Mouse (Mus musculus) embryonic facial prominence, embryonic 15.5 days (tissue): ENCODE data around the gene Cplx2. TPM values are rescaled to one million over a fixed set of nuclear protein-coding genes. Genes with fewer than 3 reads are reported as not detected.

Experiments used
- ATAC-seq: fragments of 200-750 bp; cut with Nextera tagmentation; 2 replicates; pipeline ENCODE4 v1.8.0; 2017; ENCODE audit warnings: low read depth, moderate TSS enrichment; ENCODE audit not compliant: insufficient number of reproducible peaks, low FRiP score, low TSS enrichment
- H3K27ac ChIP-seq: fragments of 300-500 bp; sonication (generic); replicated peaks from 2 replicates; pipeline ENCODE4 v1.5.1; 2015; ENCODE audit warnings: mild to moderate bottlenecking, inconsistent platforms
- H3K27me3 ChIP-seq: fragments of 300-500 bp; sonication (generic); 2 replicates; pipeline ENCODE4 v1.6.1; 2015; ENCODE audit warnings: inconsistent platforms
- H3K36me3 ChIP-seq: fragments of 300-500 bp; sonication (generic); 2 replicates; pipeline ENCODE4 v1.6.1; 2015; ENCODE audit warnings: mild to moderate bottlenecking, inconsistent platforms
- H3K4me1 ChIP-seq: fragments of 300-500 bp; sonication (generic); 2 replicates; pipeline ENCODE4 v1.6.1; 2015; ENCODE audit warnings: inconsistent platforms
- H3K4me2 ChIP-seq: fragments of 300-500 bp; sonication (generic); replicated peaks from 2 replicates; pipeline ENCODE4 v1.6.1; 2015; ENCODE audit warnings: mild to moderate bottlenecking, inconsistent platforms
- H3K4me3 ChIP-seq: fragments of 300-500 bp; sonication (generic); replicated peaks from 2 replicates; pipeline ENCODE4 v1.5.1; 2015; ENCODE audit warnings: mild to moderate bottlenecking, inconsistent platforms
- H3K9ac ChIP-seq: fragments of 300-500 bp; sonication (generic); 2 replicates; pipeline ENCODE4 v1.6.1; 2015; ENCODE audit warnings: inconsistent platforms
- H3K9me3 ChIP-seq: fragments of 300-500 bp; sonication (generic); replicated peaks from 2 replicates; pipeline ENCODE4 v1.6.1; 2016; ENCODE audit warnings: inconsistent platforms
- WGBS: fragments of 180-500 bp; shearing (Covaris S2); methylation state at CpG from one replicate; pipeline ENCODE4 v1.1.7; 2015; 5-methylcytosine and 5-hydroxymethylcytosine counted together
- polyA plus RNA-seq: library from polyadenylated mRNA; unstranded; fragments of >200 nt; fragmentation: Nextera tagmentation; extraction: Ambion mirVana; gene quantifications from 2 replicates; pipeline ENCODE4 v1.2.1, GENCODE M21; 2015

The Cplx2 gene
- polyA plus RNA-seq, 1 experiment from 2014 or later, result 7.7 TPM

DNA sequence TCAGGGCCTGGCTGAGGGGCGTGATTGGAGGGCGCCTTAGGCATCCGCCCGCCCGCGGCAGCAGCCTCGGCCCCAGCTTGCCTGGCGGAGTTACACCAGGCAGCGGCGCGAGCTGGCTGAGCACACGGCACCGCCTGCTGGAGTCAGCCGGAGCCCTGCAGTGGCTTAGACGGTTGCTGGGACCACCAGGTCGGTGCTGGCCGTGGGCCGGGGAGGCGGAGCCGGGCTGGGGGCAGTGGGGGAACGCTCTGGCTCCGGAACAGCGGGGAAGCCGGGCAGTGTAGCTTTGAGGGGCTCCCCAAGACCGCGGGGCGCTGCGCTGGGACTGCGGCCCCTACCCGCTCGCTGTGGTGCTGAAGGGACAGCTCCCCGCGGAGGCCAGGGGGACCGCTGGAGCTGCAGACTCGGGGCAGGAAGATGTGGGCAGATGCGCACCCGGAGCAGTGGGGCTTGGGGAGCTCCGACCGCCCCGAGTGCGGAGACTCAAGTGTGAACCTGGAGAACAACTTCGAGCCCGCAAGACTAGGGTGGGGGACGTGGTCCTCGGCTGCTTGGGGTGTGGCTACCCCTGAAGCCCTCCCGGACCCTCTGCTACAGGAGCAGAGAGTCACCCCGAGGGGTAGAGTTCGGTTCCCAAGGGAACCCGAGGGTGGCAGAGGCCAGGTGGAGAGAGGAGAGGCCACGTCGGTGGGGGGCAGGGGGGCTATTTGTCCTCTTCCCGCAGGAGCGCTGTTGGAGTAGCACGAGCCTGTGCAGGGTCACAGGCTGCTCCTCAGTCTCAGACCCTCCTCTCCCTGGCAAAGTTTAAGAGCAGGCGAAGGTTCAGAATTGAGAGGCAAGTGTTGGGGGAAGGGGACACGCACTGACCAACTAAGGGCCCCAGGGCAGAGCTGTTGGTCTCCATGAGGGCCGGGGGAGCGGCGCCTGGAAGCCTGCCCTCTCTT is 510 bp downstream of the Cplx2 start:
- peaks cover 26% of the 10 kb centered on the region for H3K4me1 ChIP-seq
- H3K36me3 ChIP-seq, result no peaks in the 10 kb centered on the region
- H3K27ac ChIP-seq, result no peak overlapping the region
- under 1% methylated on average over 59 of the region's 59 CpGs for WGBS
- peak overlapping the region; percentile 59 for H3K4me2 ChIP-seq
- H3K4me3 ChIP-seq, result peak overlapping the region; percentile 38
- no peaks in the 10 kb centered on the region for H3K9me3 ChIP-seq
- ATAC-seq, result peak; percentile 88
- peaks cover 17% of the 10 kb centered on the region for H3K27me3 ChIP-seq
- H3K9ac ChIP-seq, result no peak overlapping the region

DNA sequence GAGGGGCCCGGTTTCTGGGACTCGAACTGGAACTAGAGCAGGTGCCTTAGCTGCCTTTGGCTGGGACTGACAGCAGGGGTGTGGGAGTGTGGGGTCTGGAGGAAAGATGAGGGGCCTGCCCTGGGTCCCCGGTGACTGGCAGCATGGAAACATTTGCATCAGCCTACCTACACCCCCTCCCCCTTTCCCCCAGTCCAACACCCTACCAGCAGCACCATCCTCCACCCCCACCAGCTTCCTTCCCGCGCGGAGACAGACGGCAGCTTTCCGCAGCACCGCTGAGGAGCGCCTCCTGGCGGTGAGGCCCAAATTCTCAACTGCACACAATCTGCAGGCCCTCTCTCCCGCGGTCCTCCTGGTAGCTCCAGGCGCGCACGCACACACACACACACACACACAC is 1.5 kb downstream of the Cplx2 start:
- WGBS, result 3% methylated on average over 16 of the region's 16 CpGs
- no peak for ATAC-seq
- H3K4me3 ChIP-seq, result no peak overlapping the region
- no peaks in the 10 kb centered on the region for H3K9me3 ChIP-seq
- H3K36me3 ChIP-seq, result no peaks in the 10 kb centered on the region
- H3K4me1 ChIP-seq, result peaks cover 26% of the 10 kb centered on the region
- no peak overlapping the region for H3K9ac ChIP-seq
- H3K27me3 ChIP-seq, result peaks cover 17% of the 10 kb centered on the region
- no peak overlapping the region for H3K27ac ChIP-seq
- H3K4me2 ChIP-seq, result peak overlapping the region; percentile 59

DNA sequence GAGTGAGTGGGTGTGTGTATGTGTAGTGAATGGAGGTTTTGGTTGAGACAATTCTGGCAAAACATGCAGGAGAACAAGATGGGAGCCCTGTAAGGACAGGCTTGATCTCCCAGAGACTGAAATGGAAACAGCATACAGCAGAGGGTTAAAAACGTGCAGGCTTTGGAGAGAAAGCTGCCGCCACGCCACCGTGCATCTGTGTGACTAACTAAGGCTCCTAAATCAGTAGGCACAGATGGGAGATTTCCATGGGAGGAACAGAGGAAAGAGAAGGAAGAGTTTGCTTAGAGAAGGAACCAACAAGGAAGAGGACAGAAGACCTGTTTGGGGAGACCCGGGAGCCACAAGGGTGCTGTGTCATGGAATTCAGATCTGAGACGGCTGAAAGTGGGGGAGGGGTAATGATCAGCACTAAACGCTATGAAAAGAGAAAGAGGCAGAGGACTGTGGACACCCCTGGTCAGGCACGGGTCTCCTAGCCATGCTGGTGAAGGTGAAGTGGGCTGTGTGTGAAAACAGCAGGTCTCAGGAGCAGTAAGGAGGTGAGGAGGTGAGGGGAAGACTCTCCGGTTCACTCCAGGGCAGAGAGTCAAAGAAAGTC is 3.1 kb downstream of the Cplx2 start:
- peaks cover 17% of the 10 kb centered on the region for H3K27me3 ChIP-seq
- H3K4me2 ChIP-seq, result no peak overlapping the region
- H3K27ac ChIP-seq, result no peak overlapping the region
- 38% methylated on average over 9 of the region's 9 CpGs for WGBS
- H3K36me3 ChIP-seq, result no peaks in the 10 kb centered on the region
- no peak overlapping the region for H3K9ac ChIP-seq
- no peak for ATAC-seq
- no peaks in the 10 kb centered on the region for H3K9me3 ChIP-seq
- peaks cover 26% of the 10 kb centered on the region for H3K4me1 ChIP-seq
- H3K4me3 ChIP-seq, result no peak overlapping the region

DNA sequence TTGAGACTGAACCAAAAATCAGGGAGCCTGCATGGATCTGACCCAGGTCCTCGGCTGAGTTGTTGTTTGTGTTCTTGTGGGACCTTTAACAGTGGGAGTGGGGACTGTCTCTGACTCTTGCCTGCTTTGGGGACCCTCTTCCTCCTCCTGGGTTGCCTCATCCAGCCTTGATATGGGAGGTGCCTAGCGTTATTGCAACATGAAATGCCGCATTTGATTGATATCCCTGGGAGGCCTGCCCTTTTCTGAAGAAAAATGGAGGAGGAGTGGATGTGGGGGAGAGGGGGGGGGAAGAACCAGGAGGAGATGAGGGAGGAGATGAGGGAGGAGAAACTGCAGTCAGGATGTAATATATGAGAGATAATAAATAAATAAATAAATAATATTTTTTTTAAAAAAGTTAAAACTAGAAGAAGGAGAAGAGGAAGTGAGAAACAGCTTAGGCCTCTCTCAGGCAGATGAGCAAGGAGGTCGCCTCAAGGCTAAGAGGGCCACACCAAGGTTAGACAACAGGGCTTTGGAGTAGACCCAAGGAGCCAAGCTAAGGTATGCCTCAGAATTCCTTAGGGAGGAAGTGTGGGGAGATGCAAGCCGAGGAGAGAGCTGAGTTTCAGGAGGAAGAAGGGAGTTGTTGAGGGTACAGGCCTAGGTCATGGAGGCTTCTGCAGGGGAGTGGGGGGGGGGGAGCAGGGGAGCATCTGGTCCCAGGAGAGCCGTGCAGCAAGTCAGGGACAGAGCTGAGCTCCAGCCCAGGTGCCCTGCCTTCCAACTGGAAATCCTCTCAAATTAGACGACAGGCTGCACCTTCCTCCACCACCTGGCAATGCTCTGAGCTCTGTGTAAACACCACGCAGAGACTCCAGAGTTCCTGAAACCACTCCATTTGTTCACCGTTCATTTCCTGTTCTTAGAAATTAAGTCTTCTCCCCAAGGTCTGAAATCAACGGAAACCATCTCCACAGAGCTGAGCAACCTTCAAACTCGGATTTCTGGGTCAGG is 4.6 kb downstream of the Cplx2 start:
- no peak for ATAC-seq
- Histone ChIP-seq H3K9me3 (no peaks in the 10 kb centered on the region), H3K4me2 (no peak overlapping the region), H3K4me3 (no peak overlapping the region), H3K9ac (no peak overlapping the region), H3K36me3 (0 out of 2 replicates have a peak, but pooled peaks cover 3% of the 10 kb centered on the region), H3K27ac (no peak overlapping the region), H3K27me3 (peaks cover 7% of the 10 kb centered on the region), H3K4me1 (peaks cover 18% of the 10 kb centered on the region)
- 50% methylated on average over 11 of the region's 11 CpGs for WGBS

- Histone ChIP-seq H3K4me1 (peaks cover 10% of the 10 kb centered on the region), H3K9ac (no peak overlapping the region), H3K36me3 (0 out of 2 replicates have a peak, but pooled peaks cover 3% of the 10 kb centered on the region), H3K4me3 (no peak overlapping the region), H3K9me3 (no peaks in the 10 kb centered on the region), H3K27me3 (peaks cover 5% of the 10 kb centered on the region), H3K4me2 (no peak overlapping the region), H3K27ac (no peak overlapping the region)
- ATAC-seq, result no peak
- WGBS, result 76% methylated on average over 7 of the region's 7 CpGs
Observed at GRCm38 (mm10) chr13:54376736-54377135, 5.6 kb downstream of the Cplx2 start.

DNA sequence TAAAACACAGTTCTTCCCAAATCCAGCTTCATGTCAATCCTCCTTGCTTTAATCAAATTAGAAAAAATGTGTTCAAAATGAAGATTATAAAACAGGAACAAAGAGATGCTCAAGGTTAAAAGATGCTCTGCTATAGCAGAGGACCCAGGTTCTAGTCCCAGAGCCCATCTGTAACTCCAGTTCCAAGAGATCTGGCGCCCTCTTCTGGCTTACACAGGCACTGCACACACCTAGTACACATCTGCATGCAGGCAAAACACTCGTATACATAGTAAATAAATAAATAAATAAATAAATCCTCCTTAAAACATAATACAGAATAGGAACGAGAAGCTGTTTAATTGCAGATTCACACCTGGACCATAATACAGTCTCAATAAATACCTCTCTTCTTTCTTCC is 6.9 kb downstream of the Cplx2 start:
- Histone ChIP-seq H3K9ac (no peak overlapping the region), H3K27me3 (no peaks in the 10 kb centered on the region; the same call in 1 of the 2 replicates), H3K27ac (no peak overlapping the region), H3K9me3 (no peaks in the 10 kb centered on the region), H3K4me1 (no peaks in the 10 kb centered on the region), H3K4me2 (no peak overlapping the region), H3K36me3 (0 out of 2 replicates have a peak, but pooled peaks cover 3% of the 10 kb centered on the region), H3K4me3 (no peak overlapping the region)
- no peak for ATAC-seq
- WGBS, result 66% methylated on average over 3 of the region's 3 CpGs

- no peak overlapping the region for H3K4me3 ChIP-seq
- no peaks in the 10 kb centered on the region for H3K9me3 ChIP-seq
- no peak for ATAC-seq
- no peak overlapping the region for H3K27ac ChIP-seq
- no peak overlapping the region for H3K9ac ChIP-seq
- 84% methylated on average over 5 of the region's 5 CpGs for WGBS
- H3K27me3 ChIP-seq, result no peaks in the 10 kb centered on the region
- no peak overlapping the region for H3K4me2 ChIP-seq
- H3K4me1 ChIP-seq, result no peaks in the 10 kb centered on the region
- 0 out of 2 replicates have a peak, but pooled peaks cover 3% of the 10 kb centered on the region for H3K36me3 ChIP-seq
Observed at GRCm38 (mm10) chr13:54380421-54380820, 9.3 kb downstream of the Cplx2 start.

DNA sequence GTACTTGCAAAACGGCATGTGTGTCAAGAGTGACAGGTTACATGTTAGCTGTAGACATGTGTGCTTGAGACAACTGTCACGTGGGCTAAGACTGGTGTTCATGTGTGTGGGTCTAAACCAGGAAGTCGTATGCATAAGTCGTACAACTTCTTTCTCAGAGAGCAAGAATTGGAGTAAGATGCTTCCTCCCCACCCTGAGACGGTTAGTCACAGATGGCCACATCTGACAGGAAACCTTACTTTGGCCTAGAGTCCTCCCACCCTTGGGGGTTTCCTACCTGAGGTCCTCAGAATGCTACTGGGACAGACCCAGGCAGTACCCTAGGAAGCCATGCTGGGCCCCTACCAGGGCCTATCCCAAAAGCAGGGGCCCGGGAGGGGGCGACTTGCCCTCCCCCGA is 10.2 kb downstream of the Cplx2 start:
- Histone ChIP-seq H3K4me3 (no peak overlapping the region), H3K4me1 (no peaks in the 10 kb centered on the region), H3K4me2 (no peak overlapping the region), H3K9me3 (no peaks in the 10 kb centered on the region), H3K36me3 (0 out of 2 replicates have a peak, but pooled peaks cover 3% of the 10 kb centered on the region), H3K27me3 (no peaks in the 10 kb centered on the region), H3K9ac (no peak overlapping the region), H3K27ac (no peak overlapping the region)
- WGBS, result 79% methylated on average over 8 of the region's 8 CpGs
- no peak for ATAC-seq

- 76% methylated on average over 5 of the region's 5 CpGs for WGBS
- Histone ChIP-seq H3K4me3 (no peak overlapping the region), H3K27ac (no peak overlapping the region), H3K9me3 (no peaks in the 10 kb centered on the region), H3K27me3 (no peaks in the 10 kb centered on the region), H3K9ac (no peak overlapping the region), H3K4me2 (no peak overlapping the region), H3K4me1 (no peaks in the 10 kb centered on the region), H3K36me3 (0 out of 2 replicates have a peak, but pooled peaks cover 3% of the 10 kb centered on the region)
- ATAC-seq, result no peak
Observed at GRCm38 (mm10) chr13:54383531-54383930, 12.4 kb downstream of the Cplx2 start.

DNA sequence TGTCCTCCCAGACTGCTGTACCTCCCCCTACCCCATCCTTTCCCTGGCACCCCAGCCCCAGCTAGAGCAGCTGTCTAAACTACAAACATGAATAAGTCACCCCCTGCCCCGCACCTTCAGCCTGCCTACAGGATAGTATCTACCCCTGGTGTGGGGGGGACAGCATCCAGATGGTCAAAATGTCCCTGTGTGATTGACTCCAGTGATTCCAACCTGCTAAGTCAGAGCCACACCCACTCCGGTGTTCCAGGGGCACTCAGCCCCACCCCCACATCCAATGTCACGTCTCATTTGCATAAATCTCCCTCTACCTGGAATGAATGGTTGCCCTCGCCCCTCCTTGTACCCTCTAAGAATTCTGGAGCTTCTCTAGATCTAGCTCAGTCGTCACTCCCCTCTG is 13.4 kb downstream of the Cplx2 start:
- 27% methylated on average over 5 of the region's 5 CpGs for WGBS
- Histone ChIP-seq H3K9me3 (no peaks in the 10 kb centered on the region), H3K36me3 (0 out of 2 replicates have a peak, but pooled peaks cover 3% of the 10 kb centered on the region), H3K4me1 (no peaks in the 10 kb centered on the region), H3K9ac (no peak overlapping the region), H3K27me3 (no peaks in the 10 kb centered on the region), H3K4me2 (no peak overlapping the region), H3K27ac (no peak overlapping the region), H3K4me3 (no peak overlapping the region)
- no peak for ATAC-seq
